Mouse (Mus musculus): Measurements from ENCODE around the gene Ptch2. TPM values are rescaled to one million over a fixed set of nuclear protein-coding genes. Genes with fewer than 3 reads are reported as not detected.

Ptch2 gene
- polyA plus RNA-seq, 1 experiment from 2014 or later, result 5.6 TPM

DNA sequence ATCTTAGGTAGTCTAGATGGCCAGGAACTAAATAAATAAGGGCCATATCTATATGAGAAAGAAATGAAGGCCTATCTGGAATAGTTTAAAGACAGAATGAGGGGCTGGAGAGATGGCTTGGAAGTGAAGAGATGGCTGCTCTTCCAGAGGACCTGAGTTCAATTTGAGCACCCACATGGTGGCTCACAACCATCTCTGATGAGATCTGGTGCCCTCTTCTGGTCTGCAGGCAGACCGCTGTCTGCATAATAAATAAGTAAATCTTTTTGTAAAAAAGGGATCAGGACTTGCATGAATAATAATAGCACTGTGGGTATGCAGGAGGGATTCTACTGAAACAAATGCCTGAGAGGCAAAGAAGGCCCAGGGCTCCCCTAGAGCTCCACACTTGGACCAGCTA is 17.4 kb downstream of the Ptch2 start:
- Histone ChIP-seq H3K27me3 (ENCODE audit: control insufficient read depth, insufficient read depth, low read length) (no peaks in the 10 kb centered on the region), H3K4me1 (replicated peaks; ENCODE audit: control insufficient read depth, insufficient read depth, low read length) (no peaks in the 10 kb centered on the region), H3K4me3 (replicated peaks; ENCODE audit: low read length) (no peak overlapping the region), H3K27ac (no peak overlapping the region), H3K9me3 (ENCODE audit: control insufficient read depth, low read length) (no peaks in the 10 kb centered on the region), H3K4me2 (replicated peaks) (no peak overlapping the region), H3K36me3 (replicated peaks; ENCODE audit: control insufficient read depth, insufficient read depth) (peaks cover 60% of the 10 kb centered on the region), H3K9ac (no peak overlapping the region)
- ATAC-seq (ENCODE audit: low FRiP score), result no peak
- DNase-seq (ENCODE audit: low spot score), result no peak
- WGBS, result 73% methylated on average over 1 of the region's 1 CpGs

DNA sequence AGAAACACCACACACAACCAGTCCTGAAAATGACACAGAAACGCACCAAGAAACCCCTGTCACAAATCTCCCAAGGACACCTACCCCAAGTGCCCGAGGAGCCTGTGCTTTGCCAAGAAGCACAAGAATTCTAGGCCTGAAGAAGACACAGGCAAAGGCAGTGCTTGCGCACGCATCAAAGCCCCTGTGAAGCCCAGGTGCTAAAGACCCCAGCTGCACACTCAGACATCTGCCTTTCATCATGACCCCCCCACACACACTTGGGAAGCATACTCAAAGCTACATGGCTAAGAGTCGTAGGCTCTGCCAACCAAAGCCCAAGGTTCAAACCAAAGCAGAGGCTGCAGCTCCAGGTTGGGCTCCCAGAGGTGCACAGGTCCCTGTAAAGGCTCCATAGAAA is 19.7 kb downstream of the Ptch2 start:
- ATAC-seq (ENCODE audit: low FRiP score) (no peak), DNase-seq (ENCODE audit: low spot score) (no peak)
- Histone ChIP-seq H3K4me2 (replicated peaks) (no peak overlapping the region), H3K36me3 (replicated peaks; ENCODE audit: control insufficient read depth, insufficient read depth) (peaks cover 41% of the 10 kb centered on the region), H3K4me1 (replicated peaks; ENCODE audit: control insufficient read depth, insufficient read depth, low read length) (peaks cover 9% of the 10 kb centered on the region), H3K9me3 (ENCODE audit: control insufficient read depth, low read length) (no peaks in the 10 kb centered on the region), H3K27me3 (ENCODE audit: control insufficient read depth, insufficient read depth, low read length) (no peaks in the 10 kb centered on the region), H3K27ac (no peak overlapping the region), H3K4me3 (replicated peaks; ENCODE audit: low read length) (no peak overlapping the region), H3K9ac (no peak overlapping the region)
- WGBS, result 91% methylated on average over 5 of the region's 5 CpGs

DNA sequence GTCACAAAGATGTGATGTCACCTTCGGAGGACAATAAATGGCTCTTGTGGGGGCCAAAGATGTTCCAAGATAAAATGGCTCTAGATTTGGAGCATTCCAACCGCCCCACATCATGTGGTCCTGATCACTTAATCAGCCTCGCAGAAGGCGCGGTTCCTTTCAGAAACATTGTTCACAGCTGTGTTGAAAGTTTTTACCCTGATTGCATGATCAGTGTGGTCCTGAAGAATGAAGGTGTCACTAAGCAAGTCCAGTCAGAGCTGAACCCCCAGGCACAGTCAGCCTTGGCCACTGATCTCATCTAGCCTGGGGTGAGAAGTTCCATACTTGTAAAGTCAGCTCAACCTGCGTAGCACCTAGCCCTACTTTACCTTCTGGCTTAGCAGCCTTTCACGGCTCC is 22.1 kb downstream of the Ptch2 start:
- Histone ChIP-seq H3K4me1 (replicated peaks; ENCODE audit: control insufficient read depth, insufficient read depth, low read length) (peaks cover 15% of the 10 kb centered on the region), H3K9me3 (ENCODE audit: control insufficient read depth, low read length) (no peaks in the 10 kb centered on the region), H3K9ac (no peak overlapping the region), H3K4me3 (replicated peaks; ENCODE audit: low read length) (no peak overlapping the region), H3K27ac (no peak overlapping the region), H3K36me3 (replicated peaks; ENCODE audit: control insufficient read depth, insufficient read depth) (peaks cover 21% of the 10 kb centered on the region), H3K27me3 (ENCODE audit: control insufficient read depth, insufficient read depth, low read length) (no peaks in the 10 kb centered on the region), H3K4me2 (replicated peaks) (no peak overlapping the region)
- DNase-seq (ENCODE audit: low spot score) (no peak), ATAC-seq (ENCODE audit: low FRiP score) (no peak)
- 96% methylated on average over 7 of the region's 7 CpGs for WGBS

DNA sequence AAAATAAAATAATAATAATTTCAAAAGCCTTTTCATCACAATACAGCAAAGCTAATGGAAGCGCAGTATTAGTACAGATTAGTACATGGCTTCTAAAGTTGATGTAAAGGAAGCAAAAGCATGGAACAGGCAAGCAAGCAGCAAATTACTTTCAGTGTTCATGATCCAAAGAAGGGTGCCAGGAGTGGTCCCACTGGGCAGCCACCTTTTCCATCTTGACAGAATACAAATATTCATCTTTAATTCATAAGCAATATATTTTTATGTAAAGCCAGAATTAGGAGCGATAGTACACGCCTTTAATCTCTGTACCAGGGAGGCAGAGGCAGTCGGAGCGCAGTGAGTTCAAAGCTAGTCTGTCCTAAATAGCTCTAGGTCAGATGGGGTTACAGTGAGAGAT is 23.8 kb downstream of the Ptch2 start:
- Histone ChIP-seq H3K36me3 (replicated peaks; ENCODE audit: control insufficient read depth, insufficient read depth) (peaks cover 9% of the 10 kb centered on the region; the same call in 1 of the 2 replicates), H3K27me3 (ENCODE audit: control insufficient read depth, insufficient read depth, low read length) (no peaks in the 10 kb centered on the region), H3K9ac (peak overlapping the region; percentile 83), H3K9me3 (ENCODE audit: control insufficient read depth, low read length) (no peaks in the 10 kb centered on the region), H3K4me1 (replicated peaks; ENCODE audit: control insufficient read depth, insufficient read depth, low read length) (peaks cover 15% of the 10 kb centered on the region), H3K27ac (peak overlapping the region; percentile 95), H3K4me2 (replicated peaks) (peak overlapping the region; percentile 100), H3K4me3 (replicated peaks; ENCODE audit: low read length) (peak overlapping the region; percentile 76)
- ATAC-seq (ENCODE audit: low FRiP score), result no peak
- DNase-seq (ENCODE audit: low spot score), result no peak
- 81% methylated on average over 5 of the region's 5 CpGs for WGBS

DNA sequence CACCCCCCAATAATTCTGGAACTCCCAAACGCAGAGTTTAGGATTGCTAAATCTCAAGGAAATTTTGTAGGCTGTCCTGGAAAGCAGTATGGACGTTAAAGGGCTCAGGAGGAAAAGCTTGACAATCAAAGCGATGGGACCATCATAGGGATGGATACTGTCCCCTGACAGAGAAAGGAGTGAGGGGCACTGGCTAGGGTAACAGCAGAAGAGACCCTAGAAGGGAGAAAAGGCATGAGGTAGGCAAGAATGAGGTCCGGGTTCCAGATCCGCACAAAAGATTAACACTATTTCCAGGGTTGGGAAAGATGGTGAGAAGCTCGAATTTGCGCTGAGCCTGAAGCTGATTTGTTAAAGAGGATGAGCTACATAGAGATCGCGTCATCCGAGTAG is 24.2 kb downstream of the Ptch2 start:
- 7% methylated on average over 10 of the region's 10 CpGs for WGBS
- no peaks in the 10 kb centered on the region for H3K27me3 ChIP-seq (ENCODE audit: control insufficient read depth, insufficient read depth, low read length)
- peak overlapping the region; percentile 83 for H3K9ac ChIP-seq
- H3K36me3 ChIP-seq (replicated peaks; ENCODE audit: control insufficient read depth, insufficient read depth), result peaks cover 7% of the 10 kb centered on the region; the same call in 1 of the 2 replicates
- H3K9me3 ChIP-seq (ENCODE audit: control insufficient read depth, low read length), result no peaks in the 10 kb centered on the region
- H3K4me2 ChIP-seq (replicated peaks), result peak overlapping the region; percentile 100
- peak overlapping the region; percentile 95 for H3K27ac ChIP-seq
- no peak for DNase-seq (ENCODE audit: low spot score)
- H3K4me1 ChIP-seq (replicated peaks; ENCODE audit: control insufficient read depth, insufficient read depth, low read length), result peaks cover 19% of the 10 kb centered on the region
- no peak for ATAC-seq (ENCODE audit: low FRiP score)
- peak overlapping the region; percentile 76 for H3K4me3 ChIP-seq (replicated peaks; ENCODE audit: low read length)

DNA sequence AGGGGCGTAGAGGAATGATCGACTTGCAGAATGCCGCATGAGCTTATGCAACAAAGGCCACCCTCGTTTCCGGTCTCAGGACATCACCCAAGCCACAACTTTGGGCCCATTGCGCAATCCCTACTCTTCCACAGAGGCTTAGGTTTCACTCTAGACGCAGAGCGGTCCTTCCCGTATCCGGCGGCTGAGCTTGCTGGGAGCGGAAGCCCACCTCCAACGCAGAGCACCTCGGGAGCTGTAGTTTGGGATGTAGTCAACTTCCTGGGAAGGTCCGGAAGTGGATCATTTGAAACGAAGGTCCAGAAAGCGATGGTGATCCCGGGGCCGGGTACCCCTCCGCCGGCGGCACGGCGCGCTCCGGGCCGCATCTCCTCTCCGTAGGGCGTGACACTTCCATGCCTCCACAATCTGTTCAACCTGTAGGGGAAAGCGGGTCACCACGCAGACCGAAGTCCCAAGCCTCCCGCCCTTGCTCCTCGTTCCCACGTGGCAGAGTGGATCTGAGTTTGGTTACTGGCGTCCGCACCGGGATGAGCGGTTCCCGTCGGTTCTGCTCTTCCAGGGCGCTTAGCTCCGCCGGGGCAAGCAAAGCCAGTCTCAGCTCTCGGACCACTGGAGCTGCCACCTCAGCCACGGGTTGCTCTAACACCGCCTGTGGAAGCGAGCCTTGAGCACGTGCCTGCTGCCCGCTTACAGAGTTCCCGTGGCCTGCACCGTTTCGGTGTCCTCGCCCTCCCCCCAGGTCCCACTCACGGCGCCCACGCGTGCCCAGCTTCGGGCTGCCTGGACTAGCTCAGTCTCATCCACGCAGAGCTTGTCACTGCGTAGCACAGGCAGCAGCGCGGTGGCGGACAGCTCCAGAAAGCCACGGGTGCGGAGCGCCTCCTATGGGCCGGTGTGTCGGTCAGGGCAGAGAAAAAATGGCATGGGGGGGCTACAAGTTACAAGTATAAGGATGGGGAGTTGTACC is 24.9 kb downstream of the Ptch2 start:
- Histone ChIP-seq H3K9me3 (ENCODE audit: control insufficient read depth, low read length) (no peaks in the 10 kb centered on the region), H3K27me3 (ENCODE audit: control insufficient read depth, insufficient read depth, low read length) (no peaks in the 10 kb centered on the region), H3K4me1 (replicated peaks; ENCODE audit: control insufficient read depth, insufficient read depth, low read length) (peaks cover 26% of the 10 kb centered on the region), H3K9ac (peak overlapping the region; percentile 83), H3K4me2 (replicated peaks) (peak overlapping the region; percentile 100), H3K27ac (peak overlapping the region; percentile 95), H3K36me3 (replicated peaks; ENCODE audit: control insufficient read depth, insufficient read depth) (peaks cover 2% of the 10 kb centered on the region; the same call in 1 of the 2 replicates), H3K4me3 (replicated peaks; ENCODE audit: low read length) (peak overlapping the region; percentile 76)
- under 1% methylated on average over 69 of the region's 69 CpGs for WGBS
- peak; percentile 91 for DNase-seq (ENCODE audit: low spot score)
- peak; percentile 95 for ATAC-seq (ENCODE audit: low FRiP score)

DNA sequence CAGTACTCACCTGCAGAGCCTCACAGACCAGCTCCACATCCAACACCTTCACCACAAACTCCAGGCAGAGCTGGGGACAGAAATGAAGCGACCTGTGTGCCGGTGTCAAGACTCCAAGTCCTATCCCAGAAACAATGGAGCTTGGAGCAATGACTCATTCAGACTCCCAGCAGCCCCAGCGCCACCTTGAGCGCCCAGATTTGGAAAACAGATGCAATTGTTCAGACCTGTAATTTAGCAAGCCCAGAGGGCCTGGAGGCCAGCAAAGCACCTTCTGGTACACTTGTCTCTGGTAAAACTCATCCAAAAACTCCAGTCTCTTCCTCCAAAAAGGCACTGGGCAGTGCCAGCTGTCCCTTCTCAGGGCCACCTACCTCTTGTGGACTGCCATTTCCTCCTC is 26.3 kb downstream of the Ptch2 start:
- Histone ChIP-seq H3K4me2 (replicated peaks) (no peak overlapping the region), H3K27me3 (ENCODE audit: control insufficient read depth, insufficient read depth, low read length) (no peaks in the 10 kb centered on the region), H3K9me3 (ENCODE audit: control insufficient read depth, low read length) (no peaks in the 10 kb centered on the region), H3K4me1 (replicated peaks; ENCODE audit: control insufficient read depth, insufficient read depth, low read length) (peaks cover 29% of the 10 kb centered on the region), H3K9ac (no peak overlapping the region), H3K36me3 (replicated peaks; ENCODE audit: control insufficient read depth, insufficient read depth) (no peaks in the 10 kb centered on the region), H3K27ac (no peak overlapping the region), H3K4me3 (replicated peaks; ENCODE audit: low read length) (no peak overlapping the region)
- DNase-seq (ENCODE audit: low spot score), result no peak
- WGBS, result 89% methylated on average over 4 of the region's 4 CpGs
- no peak for ATAC-seq (ENCODE audit: low FRiP score)

DNA sequence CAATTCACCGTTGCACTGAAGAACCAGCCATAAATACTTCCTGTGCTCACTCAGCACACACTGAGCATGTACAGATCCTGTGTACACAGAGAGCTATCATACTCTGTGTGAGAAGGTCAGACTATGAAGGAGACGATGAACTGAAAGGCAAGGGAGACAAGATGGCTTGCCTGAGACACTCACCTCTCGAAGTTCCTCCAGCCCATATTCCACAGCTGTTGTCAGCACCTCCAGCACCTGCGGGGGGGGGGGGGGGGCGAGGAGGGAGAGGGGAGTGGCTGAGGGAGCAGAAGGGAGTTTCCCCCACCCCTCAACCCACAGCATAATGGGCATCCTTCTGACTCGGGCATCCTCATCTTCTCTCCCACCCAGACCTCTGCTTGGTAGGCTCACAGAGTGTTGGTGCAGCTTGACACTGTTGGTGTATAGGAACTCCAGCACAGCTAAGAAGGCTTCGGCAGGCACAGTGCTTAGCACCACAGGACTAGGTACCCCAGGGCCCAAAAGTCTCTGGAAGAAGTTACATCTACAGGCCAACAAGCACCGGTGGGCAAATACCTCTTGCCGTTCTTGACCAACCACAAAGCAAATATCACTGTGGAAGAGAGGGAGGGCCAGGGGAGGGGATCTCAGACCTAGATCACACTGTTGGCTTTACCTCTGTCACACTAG is 27.8 kb downstream of the Ptch2 start:
- ATAC-seq (ENCODE audit: low FRiP score), result no peak
- H3K27ac ChIP-seq, result no peak overlapping the region
- no peak overlapping the region for H3K4me3 ChIP-seq (replicated peaks; ENCODE audit: low read length)
- no peaks in the 10 kb centered on the region for H3K27me3 ChIP-seq (ENCODE audit: control insufficient read depth, insufficient read depth, low read length)
- H3K9ac ChIP-seq, result no peak overlapping the region
- peaks cover 29% of the 10 kb centered on the region for H3K4me1 ChIP-seq (replicated peaks; ENCODE audit: control insufficient read depth, insufficient read depth, low read length)
- no peak for DNase-seq (ENCODE audit: low spot score)
- H3K36me3 ChIP-seq (replicated peaks; ENCODE audit: control insufficient read depth, insufficient read depth), result peaks cover 12% of the 10 kb centered on the region
- H3K4me2 ChIP-seq (replicated peaks), result no peak overlapping the region
- 82% methylated on average over 9 of the region's 9 CpGs for WGBS
- no peaks in the 10 kb centered on the region for H3K9me3 ChIP-seq (ENCODE audit: control insufficient read depth, low read length)

DNA sequence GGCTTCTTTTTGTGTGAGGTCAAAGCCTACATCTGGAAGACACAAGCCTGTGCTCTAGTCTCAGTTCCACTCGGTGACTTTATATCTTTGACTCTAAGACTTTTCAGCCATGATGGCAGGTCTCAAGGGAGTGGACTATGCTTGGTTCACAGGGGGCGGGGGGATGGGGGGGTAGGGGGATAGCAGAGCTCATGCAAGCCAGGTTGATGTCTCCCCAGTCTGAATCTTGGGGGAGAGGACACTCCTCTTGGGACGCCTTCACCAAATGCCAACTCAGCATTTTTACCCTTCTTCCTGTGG is 28.3 kb downstream of the Ptch2 start:
- DNase-seq (ENCODE audit: low spot score) (no peak), ATAC-seq (ENCODE audit: low FRiP score) (no peak)
- Histone ChIP-seq H3K36me3 (replicated peaks; ENCODE audit: control insufficient read depth, insufficient read depth) (peaks cover 17% of the 10 kb centered on the region), H3K9ac (no peak overlapping the region), H3K4me1 (replicated peaks; ENCODE audit: control insufficient read depth, insufficient read depth, low read length) (peaks cover 29% of the 10 kb centered on the region), H3K4me3 (replicated peaks; ENCODE audit: low read length) (no peak overlapping the region), H3K9me3 (ENCODE audit: control insufficient read depth, low read length) (no peaks in the 10 kb centered on the region), H3K27me3 (ENCODE audit: control insufficient read depth, insufficient read depth, low read length) (no peaks in the 10 kb centered on the region), H3K4me2 (replicated peaks) (no peak overlapping the region), H3K27ac (no peak overlapping the region)
- 92% methylated on average over 3 of the region's 3 CpGs for WGBS

Measured in hindbrain, embryonic 14.5 days (tissue).